Mouse (Mus musculus) left cerebral cortex, adult 11 months (tissue): ENCODE data around the gene Nova2.

Experiments used
- DNase-seq: peaks from one replicate; pipeline ENCODE4 v3.0.0; 2022; ENCODE audit warnings: low spot score

The Nova2 gene

GRCm38 (mm10) chr7:19012025-19012621 is 86.4 kb downstream of the Nova2 start:
- no peak for DNase-seq

- DNase-seq: no peak
Measured at GRCm38 (mm10) chr7:19012882-19013281, 87.2 kb downstream of the Nova2 start.

- no peak for DNase-seq
Measured at GRCm38 (mm10) chr7:19014452-19014851, 88.8 kb downstream of the Nova2 start.
